Mouse (Mus musculus): ENCODE data around the gene Nrl. TPM values are rescaled to one million over a fixed set of nuclear protein-coding genes. Genes with fewer than 3 reads are reported as not detected.
A peak's percentile ranks its signal among the peaks of the same experiment; 100 is the strongest.

Nrl gene
- polyA plus RNA-seq (2014; fragmentation: Nextera tagmentation; extraction: Ambion mirVana) = not detected in 2 replicates

DNA sequence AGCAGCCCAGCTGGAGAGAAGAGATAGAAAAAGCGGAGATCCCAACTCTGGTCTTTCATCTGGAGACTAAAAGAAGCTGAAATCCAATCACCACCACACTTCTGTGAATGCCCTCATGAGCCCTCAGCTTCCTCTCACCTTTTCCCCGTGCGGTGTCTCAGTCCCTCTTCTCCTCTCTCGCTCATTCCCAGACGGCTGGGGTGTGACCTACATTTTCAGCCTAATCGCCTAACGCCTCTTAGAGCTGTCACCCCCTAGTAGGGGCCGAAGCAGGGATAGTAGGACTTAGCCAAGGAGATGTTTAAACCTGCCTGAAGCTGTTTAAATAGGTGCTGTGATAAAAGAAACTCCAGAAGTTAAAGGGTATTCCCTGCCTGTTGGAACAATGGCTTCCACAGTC, at the start of gene Nrl:
Nrl (minus strand) TSS at position 197 of the 400 bp plus-strand sequence.
- Histone ChIP-seq H3K27ac (ENCODE audit: low read depth, low read length) (no peak within 1 kb of the TSS), H3K4me3 (ENCODE audit: low read depth, low read length) (no peak within 1 kb of the TSS), H3K9ac (ENCODE audit: low read length) (no peak within 1 kb of the TSS), H3K4me2 (ENCODE audit: low read depth) (no peak within 1 kb of the TSS), H3K4me1 (ENCODE audit: control insufficient read depth, insufficient read depth, low read length) (peaks cover 9% of the 10 kb centered on the region; the same call in 1 of the 2 replicates), H3K36me3 (ENCODE audit: control insufficient read depth, insufficient read depth, low read length) (no peaks in the 10 kb centered on the region), H3K27me3 (ENCODE audit: control insufficient read depth, insufficient read depth, low read length) (peaks cover 4% of the 10 kb centered on the region; the same call in 1 of the 2 replicates), H3K9me3 (ENCODE audit: control insufficient read depth, low read length) (no peaks in the 10 kb centered on the region)
- no peak for ATAC-seq (ENCODE audit: insufficient read depth, low FRiP score, low TSS enrichment)
- 36% methylated on average over 8 of the region's 8 CpGs for WGBS
- DNase-seq (ENCODE audit: low spot score) = no peak

DNA sequence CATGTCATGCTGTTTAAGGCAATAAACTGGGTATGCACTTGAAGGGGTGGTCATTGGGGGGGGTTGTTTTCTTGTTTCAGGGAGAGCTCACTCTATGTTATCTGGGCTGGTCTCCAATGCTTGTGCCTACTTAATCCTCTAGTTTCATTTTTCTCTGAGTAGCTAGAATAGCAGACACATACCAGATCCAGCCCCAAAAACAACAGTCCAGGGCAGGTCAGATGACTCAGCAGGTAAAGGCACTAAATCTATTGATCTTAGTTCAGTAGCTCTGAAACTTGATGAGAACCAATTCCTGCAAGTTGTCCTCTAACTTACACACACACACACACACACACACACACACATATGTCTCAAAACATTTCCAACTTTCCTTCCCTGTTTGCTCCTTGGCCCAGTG, 47.0 kb upstream of the Nrl start:
- no peaks in the 10 kb centered on the region for H3K27me3 ChIP-seq (ENCODE audit: control insufficient read depth, insufficient read depth, low read length)
- no peak overlapping the region for H3K4me2 ChIP-seq (ENCODE audit: low read depth)
- DNase-seq (ENCODE audit: low spot score) (no peak), ATAC-seq (ENCODE audit: insufficient read depth, low FRiP score, low TSS enrichment) (no peak)
- H3K36me3 ChIP-seq (ENCODE audit: control insufficient read depth, insufficient read depth, low read length) = 0 out of 2 replicates have a peak, but pooled peaks cover 3% of the 10 kb centered on the region
- H3K9ac ChIP-seq (ENCODE audit: low read length) = no peak overlapping the region
- no peaks in the 10 kb centered on the region for H3K9me3 ChIP-seq (ENCODE audit: control insufficient read depth, low read length)
- no peak overlapping the region for H3K27ac ChIP-seq (ENCODE audit: low read depth, low read length)
- H3K4me1 ChIP-seq (ENCODE audit: control insufficient read depth, insufficient read depth, low read length) = no peaks in the 10 kb centered on the region
- H3K4me3 ChIP-seq (ENCODE audit: low read depth, low read length) = no peak overlapping the region

- Histone ChIP-seq H3K36me3 (ENCODE audit: control insufficient read depth, insufficient read depth, low read length) (0 out of 2 replicates have a peak, but pooled peaks cover 3% of the 10 kb centered on the region), H3K4me1 (ENCODE audit: control insufficient read depth, insufficient read depth, low read length) (no peaks in the 10 kb centered on the region), H3K4me3 (ENCODE audit: low read depth, low read length) (no peak overlapping the region), H3K9ac (ENCODE audit: low read length) (no peak overlapping the region), H3K27me3 (ENCODE audit: control insufficient read depth, insufficient read depth, low read length) (no peaks in the 10 kb centered on the region), H3K4me2 (ENCODE audit: low read depth) (no peak overlapping the region), H3K27ac (ENCODE audit: low read depth, low read length) (no peak overlapping the region), H3K9me3 (ENCODE audit: control insufficient read depth, low read length) (no peaks in the 10 kb centered on the region)
- WGBS = 90% methylated on average over 2 of the region's 2 CpGs
- ATAC-seq (ENCODE audit: insufficient read depth, low FRiP score, low TSS enrichment) (no peak), DNase-seq (ENCODE audit: low spot score) (no peak)
Measured at GRCm38 (mm10) chr14:55570588-55570987, 45.8 kb upstream of the Nrl start.

- DNase-seq (ENCODE audit: low spot score) (no peak), ATAC-seq (ENCODE audit: insufficient read depth, low FRiP score, low TSS enrichment) (no peak)
- Histone ChIP-seq H3K4me1 (ENCODE audit: control insufficient read depth, insufficient read depth, low read length) (no peaks in the 10 kb centered on the region), H3K36me3 (ENCODE audit: control insufficient read depth, insufficient read depth, low read length) (peaks cover 6% of the 10 kb centered on the region; the same call in 1 of the 2 replicates), H3K27me3 (ENCODE audit: control insufficient read depth, insufficient read depth, low read length) (no peaks in the 10 kb centered on the region), H3K27ac (ENCODE audit: low read depth, low read length) (no peak overlapping the region), H3K4me3 (ENCODE audit: low read depth, low read length) (no peak overlapping the region), H3K4me2 (ENCODE audit: low read depth) (no peak overlapping the region), H3K9me3 (ENCODE audit: control insufficient read depth, low read length) (no peaks in the 10 kb centered on the region), H3K9ac (ENCODE audit: low read length) (no peak overlapping the region)
- 91% methylated on average over 3 of the region's 3 CpGs for WGBS
Measured at GRCm38 (mm10) chr14:55567496-55567895, 42.7 kb upstream of the Nrl start.

- Histone ChIP-seq H3K9ac (ENCODE audit: low read length) (no peak overlapping the region), H3K27me3 (ENCODE audit: control insufficient read depth, insufficient read depth, low read length) (no peaks in the 10 kb centered on the region), H3K4me2 (ENCODE audit: low read depth) (no peak overlapping the region), H3K9me3 (ENCODE audit: control insufficient read depth, low read length) (no peaks in the 10 kb centered on the region), H3K27ac (ENCODE audit: low read depth, low read length) (no peak overlapping the region), H3K36me3 (ENCODE audit: control insufficient read depth, insufficient read depth, low read length) (peaks cover 6% of the 10 kb centered on the region; the same call in 1 of the 2 replicates), H3K4me1 (ENCODE audit: control insufficient read depth, insufficient read depth, low read length) (peaks cover 5% of the 10 kb centered on the region; the same call in 1 of the 2 replicates), H3K4me3 (ENCODE audit: low read depth, low read length) (no peak overlapping the region)
- DNase-seq (ENCODE audit: low spot score) = no peak
- 86% methylated on average over 3 of the region's 3 CpGs for WGBS
- no peak for ATAC-seq (ENCODE audit: insufficient read depth, low FRiP score, low TSS enrichment)
Measured at GRCm38 (mm10) chr14:55565748-55566147, 41.0 kb upstream of the Nrl start.

- ATAC-seq (ENCODE audit: insufficient read depth, low FRiP score, low TSS enrichment) (no peak), DNase-seq (ENCODE audit: low spot score) (no peak)
- Histone ChIP-seq H3K9ac (ENCODE audit: low read length) (no peak overlapping the region), H3K36me3 (ENCODE audit: control insufficient read depth, insufficient read depth, low read length) (peaks cover 3% of the 10 kb centered on the region; the same call in 1 of the 2 replicates), H3K4me2 (ENCODE audit: low read depth) (no peak overlapping the region), H3K27me3 (ENCODE audit: control insufficient read depth, insufficient read depth, low read length) (no peaks in the 10 kb centered on the region), H3K27ac (ENCODE audit: low read depth, low read length) (no peak overlapping the region), H3K9me3 (ENCODE audit: control insufficient read depth, low read length) (no peaks in the 10 kb centered on the region), H3K4me1 (ENCODE audit: control insufficient read depth, insufficient read depth, low read length) (peaks cover 5% of the 10 kb centered on the region; the same call in 1 of the 2 replicates), H3K4me3 (ENCODE audit: low read depth, low read length) (no peak overlapping the region)
- WGBS = 93% methylated on average over 11 of the region's 11 CpGs
Measured at GRCm38 (mm10) chr14:55563249-55563648, 38.5 kb upstream of the Nrl start.

DNA sequence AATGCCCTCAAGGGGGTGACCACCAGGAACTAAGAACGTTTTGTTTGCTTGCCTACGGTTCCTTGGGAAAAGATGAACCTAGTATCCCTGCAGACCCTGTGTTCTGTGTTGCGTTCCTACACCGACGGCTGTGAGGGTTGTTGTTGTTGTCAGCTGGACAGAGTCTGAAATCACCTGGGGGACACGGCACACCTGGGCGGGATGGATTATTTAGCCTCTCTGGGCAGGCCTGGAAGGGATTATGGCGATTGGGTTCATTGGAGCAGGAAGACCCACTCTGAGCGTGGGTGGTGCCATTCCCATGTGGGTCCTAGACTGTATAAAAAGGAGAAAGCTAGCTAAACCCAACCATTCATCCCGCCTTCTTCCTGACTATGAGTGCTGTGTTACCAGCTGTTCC, 37.1 kb upstream of the Nrl start:
- no peak overlapping the region for H3K27ac ChIP-seq (ENCODE audit: low read depth, low read length)
- H3K4me2 ChIP-seq (ENCODE audit: low read depth) = no peak overlapping the region
- H3K4me3 ChIP-seq (ENCODE audit: low read depth, low read length) = no peak overlapping the region
- peaks cover 5% of the 10 kb centered on the region; the same call in 1 of the 2 replicates for H3K4me1 ChIP-seq (ENCODE audit: control insufficient read depth, insufficient read depth, low read length)
- 87% methylated on average over 10 of the region's 10 CpGs for WGBS
- no peaks in the 10 kb centered on the region for H3K27me3 ChIP-seq (ENCODE audit: control insufficient read depth, insufficient read depth, low read length)
- no peaks in the 10 kb centered on the region for H3K9me3 ChIP-seq (ENCODE audit: control insufficient read depth, low read length)
- H3K36me3 ChIP-seq (ENCODE audit: control insufficient read depth, insufficient read depth, low read length) = peaks cover 3% of the 10 kb centered on the region; the same call in 1 of the 2 replicates
- H3K9ac ChIP-seq (ENCODE audit: low read length) = no peak overlapping the region
- no peak for DNase-seq (ENCODE audit: low spot score)
- ATAC-seq (ENCODE audit: insufficient read depth, low FRiP score, low TSS enrichment) = no peak

GRCm38 (mm10) chr14:55560202-55561073, 35.7 kb upstream of the Nrl start, which contains the start of gene A730061H03Rik:
A730061H03Rik (minus strand) TSS chr14:55560406.
- H3K4me1 ChIP-seq (ENCODE audit: control insufficient read depth, insufficient read depth, low read length) = peaks cover 5% of the 10 kb centered on the region; the same call in 1 of the 2 replicates
- no peaks in the 10 kb centered on the region for H3K9me3 ChIP-seq (ENCODE audit: control insufficient read depth, low read length)
- H3K36me3 ChIP-seq (ENCODE audit: control insufficient read depth, insufficient read depth, low read length) = peaks cover 3% of the 10 kb centered on the region; the same call in 1 of the 2 replicates
- DNase-seq (ENCODE audit: low spot score) = peak; percentile 97
- H3K4me2 ChIP-seq (ENCODE audit: low read depth) = peak within 1 kb of the TSS; percentile 84
- peak; percentile 96 for ATAC-seq (ENCODE audit: insufficient read depth, low FRiP score, low TSS enrichment)
- H3K27ac ChIP-seq (ENCODE audit: low read depth, low read length) = peak within 1 kb of the TSS; percentile 89
- H3K27me3 ChIP-seq (ENCODE audit: control insufficient read depth, insufficient read depth, low read length) = no peaks in the 10 kb centered on the region
- H3K9ac ChIP-seq (ENCODE audit: low read length) = peak within 1 kb of the TSS; percentile 58
- peak within 1 kb of the TSS; percentile 42 for H3K4me3 ChIP-seq (ENCODE audit: low read depth, low read length)
- under 1% methylated on average over 51 of the region's 51 CpGs for WGBS
